Mouse (Mus musculus) thymus, postnatal 25 days (tissue): ENCODE data around the gene Inpp5d.
A peak's percentile ranks its signal among the peaks of the same experiment; 100 is the strongest.

Experiments used
- DNase-seq: peaks from one replicate; pipeline ENCODE4 v3.0.0; 2022

Inpp5d gene

DNA sequence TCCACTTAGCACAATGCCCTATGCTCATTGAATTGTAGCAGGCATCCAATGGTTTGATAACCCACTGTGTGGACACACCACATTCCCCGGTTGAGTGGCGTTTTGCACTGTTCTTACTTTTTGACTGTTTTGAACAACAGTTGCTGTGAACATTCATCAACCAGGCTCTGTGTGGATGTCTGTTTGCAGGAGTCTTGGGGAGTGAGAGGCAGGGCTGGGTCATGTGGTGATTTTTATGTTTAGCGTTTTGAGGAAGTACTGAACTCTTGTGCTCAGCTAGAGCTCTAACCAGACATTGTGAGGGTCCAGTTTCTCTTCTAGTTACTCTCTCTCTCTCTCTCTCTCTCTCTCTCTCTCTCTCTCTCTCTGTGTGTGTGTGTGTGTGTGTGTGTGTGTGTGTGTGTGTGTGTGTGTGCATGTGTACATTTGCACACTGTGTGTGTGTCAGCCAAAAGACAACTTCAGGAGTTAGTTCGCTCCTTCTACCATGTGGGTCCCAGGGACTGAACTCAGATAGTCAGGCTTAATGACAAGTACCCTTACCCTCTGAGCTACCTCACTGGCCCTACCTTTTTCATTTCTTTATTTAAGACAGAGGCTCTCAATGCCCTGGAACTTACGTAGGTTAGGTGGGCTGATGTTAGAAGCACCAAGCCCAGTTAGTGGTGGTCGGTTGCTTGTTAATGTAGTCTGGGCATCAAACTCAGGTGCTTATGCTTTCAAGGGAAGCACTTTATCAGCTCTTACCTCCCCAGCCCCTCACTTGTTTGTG is 5.3 kb downstream of the Inpp5d start:
- DNase-seq, result no peak

DNA sequence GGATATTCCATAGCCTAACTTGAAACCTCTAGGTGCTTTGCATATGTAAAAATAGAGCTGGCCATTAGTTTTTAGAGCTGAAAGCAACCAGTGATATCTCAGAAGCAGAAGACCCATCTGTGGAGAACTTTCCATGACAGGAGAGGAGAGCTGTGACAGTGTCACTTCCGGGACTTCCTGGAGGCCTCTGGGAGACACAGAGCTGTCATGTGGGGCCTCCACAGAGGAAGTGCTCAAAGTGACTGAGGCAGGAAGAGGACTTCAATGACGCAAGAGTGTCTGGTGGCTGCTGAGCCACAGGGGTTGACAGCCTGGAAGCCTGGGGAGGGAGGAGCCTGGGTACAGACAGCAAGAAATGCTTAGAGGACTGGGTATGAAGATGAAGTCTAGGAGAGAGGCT is 6.2 kb downstream of the Inpp5d start:
- DNase-seq, result peak; percentile 77

DNA sequence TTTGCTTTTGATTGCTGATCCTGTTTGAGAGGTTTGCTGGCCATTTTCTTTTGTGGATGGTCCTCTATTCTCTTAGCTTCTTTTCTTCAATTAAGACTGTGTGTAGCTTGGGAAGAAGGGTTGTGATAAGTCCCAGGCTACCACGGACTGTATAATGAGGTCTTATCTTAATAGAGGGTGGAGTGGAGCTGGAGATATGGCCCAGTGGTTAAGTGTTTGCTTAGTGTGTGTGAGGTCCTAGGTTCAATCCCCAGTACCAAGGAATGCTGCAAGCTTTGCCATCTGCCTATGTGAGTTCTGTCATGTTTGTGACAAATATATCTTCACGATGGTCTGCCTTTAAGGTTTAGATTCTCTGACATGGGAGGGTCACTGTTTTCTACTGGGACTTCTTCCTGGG is 8.0 kb downstream of the Inpp5d start:
- no peak for DNase-seq

DNA sequence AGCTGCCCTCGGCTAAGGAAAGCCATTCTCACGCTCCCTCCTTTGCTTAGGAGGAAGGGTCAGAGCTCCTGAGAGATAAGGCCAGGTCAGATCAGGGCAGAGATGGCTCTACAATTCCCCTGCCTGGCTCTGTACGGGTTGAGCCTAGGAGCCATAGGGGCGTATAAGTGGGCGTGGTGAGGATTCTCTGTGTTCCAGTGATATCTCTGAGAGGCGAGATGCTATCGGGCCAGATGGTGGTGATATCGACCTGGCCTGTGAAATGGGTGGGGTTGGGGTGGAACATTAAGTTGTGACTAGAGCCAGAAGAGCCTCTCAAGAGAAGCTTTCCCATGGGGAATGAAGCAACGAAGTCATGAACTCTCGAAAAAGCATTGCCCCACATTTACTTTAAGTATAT is 11.5 kb downstream of the Inpp5d start:
- no peak for DNase-seq

DNA sequence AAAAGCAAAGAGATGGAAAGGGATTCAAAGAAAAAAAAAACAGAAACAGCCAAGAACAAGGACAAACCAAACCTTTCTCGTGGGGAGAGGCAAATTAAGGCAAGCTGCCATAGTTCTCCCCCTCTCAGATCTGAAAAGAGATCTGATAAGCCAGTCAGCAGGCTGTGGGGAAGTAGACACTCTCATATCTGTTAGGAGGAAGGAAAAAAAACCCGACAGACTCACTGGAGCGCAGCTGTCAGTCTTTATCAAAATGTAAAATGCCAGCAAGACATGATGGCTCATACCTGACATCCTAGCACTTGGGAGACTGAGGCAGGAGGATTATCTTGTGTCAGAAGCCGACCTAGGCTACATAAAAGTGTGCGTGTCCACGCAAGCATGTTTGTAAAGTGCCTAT is 12.1 kb downstream of the Inpp5d start:
- no peak for DNase-seq

DNA sequence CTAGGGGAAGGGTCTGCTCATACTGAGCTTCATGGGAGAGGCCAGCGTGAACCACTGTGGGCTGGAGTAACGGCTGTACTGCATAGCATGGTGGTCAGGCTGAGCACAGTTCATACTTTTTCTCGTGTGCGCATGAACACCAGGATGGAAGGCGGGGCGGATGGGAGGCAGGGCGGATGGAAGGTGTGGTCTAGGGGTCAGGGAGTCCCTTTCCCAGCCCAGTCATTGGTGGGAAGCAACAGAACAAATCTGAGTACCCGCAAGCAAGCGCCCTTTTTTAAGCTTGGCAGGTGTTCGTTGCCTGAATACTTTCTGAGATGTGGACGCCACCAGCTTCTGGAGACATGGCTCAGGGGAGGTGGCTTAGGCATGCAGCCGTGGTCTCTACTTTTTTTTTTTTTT is 16.6 kb downstream of the Inpp5d start:
- DNase-seq, result peak; percentile 44

DNA sequence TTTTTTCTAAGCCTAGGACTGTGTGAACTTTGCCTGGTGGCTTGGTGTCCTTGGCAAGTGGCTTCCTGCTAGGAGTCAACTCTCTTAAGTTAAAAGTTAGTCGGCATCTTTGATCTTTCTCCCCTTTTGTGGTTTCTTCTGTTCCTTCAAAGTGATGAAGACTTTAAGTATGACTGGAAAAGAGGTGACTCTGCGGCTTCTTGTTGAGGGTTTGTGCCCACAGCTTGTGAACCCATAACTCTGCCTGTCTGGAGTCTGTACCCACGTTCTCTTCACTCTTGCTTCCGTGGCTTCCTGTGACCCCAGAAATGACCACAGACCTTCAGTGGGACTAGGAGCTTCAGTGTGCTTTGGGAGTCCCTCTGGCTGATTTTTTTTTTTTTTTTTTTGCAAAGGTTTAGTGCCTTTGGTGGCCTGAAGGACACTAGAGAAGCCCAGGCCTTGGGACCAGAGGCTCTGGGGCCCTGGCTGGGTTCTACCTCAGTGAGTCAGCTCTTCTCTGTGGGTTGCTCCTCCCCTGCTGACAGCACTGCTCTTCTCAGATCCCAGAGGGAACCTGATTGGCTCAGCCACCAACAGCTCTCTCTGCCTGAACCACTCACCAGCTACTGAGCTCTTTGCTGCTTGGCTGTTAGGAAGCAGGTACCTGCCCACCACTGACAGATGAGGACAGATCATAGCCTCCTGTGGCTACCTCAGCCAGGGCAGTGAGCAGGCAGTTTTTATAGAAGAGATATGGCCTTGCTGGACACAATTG is 17.2 kb downstream of the Inpp5d start:
- DNase-seq, result peak; percentile 55

DNA sequence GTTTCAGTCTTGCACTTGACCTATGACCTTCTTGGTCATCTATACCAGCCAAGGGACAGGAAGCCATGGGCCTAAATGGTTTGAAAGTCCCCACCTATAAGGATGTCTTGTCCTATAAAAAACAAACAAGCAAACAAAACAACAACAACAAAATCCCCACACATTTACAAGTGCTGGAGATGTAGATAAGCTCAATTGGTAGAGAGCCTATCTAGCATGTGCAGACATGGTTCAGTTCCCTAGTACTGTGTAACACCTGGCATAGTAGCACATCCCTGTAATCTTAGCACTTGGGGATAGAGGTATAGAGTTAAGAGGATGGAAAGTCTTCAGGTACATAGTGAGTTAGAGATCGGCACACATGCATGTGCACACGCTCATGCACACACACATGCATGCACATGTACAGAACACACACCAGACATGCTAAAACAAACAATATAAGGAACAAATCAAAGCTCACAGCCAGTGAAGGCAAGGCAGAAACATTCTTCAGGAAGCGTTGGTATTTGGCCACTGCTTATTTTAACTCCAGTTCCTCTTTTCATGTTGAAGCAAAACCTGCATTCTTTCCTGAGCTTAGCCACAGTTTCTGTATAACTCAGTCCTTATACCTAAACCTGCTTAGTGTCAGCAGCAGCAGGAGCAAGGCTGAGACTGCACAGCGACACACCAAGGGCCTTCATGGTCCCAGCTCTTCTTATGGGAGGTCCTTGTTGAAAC is 17.9 kb downstream of the Inpp5d start:
- DNase-seq, result no peak

DNA sequence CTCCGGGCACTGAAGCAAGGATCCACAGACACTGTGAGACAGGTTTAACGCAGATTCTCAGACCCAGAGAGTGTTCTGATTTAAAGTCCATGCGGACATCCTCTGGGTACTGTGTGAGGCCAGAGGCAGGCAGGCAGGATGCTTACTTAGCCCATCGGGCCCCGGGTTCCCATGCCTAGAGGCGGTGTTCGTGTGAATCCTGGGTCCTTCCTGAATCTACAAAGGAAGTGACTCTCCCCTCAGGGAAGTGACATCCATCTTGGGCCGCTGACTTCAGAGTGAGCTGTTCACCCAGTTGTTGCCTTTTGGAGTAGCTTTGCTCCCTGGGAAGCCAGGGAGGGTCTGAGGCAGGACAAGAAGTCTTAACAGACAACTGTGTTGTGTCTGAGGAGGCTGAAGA is 19.6 kb downstream of the Inpp5d start:
- DNase-seq, result no peak

DNA sequence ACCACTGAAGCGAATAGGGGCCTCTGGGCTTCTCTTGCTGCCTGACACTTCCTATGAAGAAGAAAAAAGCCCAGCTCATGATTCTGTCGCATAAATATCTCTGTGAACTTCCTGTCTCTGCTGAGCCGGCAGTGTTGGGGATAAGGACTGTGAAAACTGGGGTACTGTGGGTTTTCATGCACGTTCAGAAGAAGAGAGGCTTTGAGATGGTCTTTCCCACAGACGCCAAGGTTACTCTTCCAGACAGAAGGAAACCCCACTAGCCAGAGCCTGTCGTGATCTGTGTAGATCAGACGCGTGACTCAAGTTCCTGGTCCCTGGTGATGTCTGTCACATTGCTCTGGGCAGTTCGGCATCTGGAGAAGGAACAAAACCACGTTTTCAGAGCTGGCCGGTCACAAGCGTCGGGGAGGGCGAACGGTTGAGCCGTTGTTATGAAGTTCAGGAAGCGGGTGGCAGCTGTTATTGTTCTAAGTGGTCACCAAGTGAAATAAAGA is 20.1 kb downstream of the Inpp5d start:
- no peak for DNase-seq

DNA sequence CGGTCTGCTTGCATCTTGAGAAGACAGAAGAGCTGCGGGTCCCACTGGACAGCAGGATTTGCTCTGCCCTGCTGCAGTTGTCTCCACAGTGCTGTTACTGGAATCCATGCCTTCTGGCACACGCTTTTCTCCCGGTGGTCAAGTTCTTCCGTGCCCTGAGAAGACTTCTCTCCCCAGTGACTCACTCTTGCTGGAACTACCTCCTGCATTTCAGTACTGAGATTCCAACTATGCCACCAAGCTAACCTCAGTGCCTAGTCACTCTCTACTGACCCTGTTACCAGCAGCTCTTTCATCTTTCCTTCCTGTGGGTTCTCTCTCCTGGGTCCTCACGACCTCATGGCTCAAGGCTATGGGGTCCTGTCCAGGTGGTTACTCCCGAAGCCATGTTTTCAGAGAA is 22.9 kb downstream of the Inpp5d start:
- DNase-seq, result no peak

DNA sequence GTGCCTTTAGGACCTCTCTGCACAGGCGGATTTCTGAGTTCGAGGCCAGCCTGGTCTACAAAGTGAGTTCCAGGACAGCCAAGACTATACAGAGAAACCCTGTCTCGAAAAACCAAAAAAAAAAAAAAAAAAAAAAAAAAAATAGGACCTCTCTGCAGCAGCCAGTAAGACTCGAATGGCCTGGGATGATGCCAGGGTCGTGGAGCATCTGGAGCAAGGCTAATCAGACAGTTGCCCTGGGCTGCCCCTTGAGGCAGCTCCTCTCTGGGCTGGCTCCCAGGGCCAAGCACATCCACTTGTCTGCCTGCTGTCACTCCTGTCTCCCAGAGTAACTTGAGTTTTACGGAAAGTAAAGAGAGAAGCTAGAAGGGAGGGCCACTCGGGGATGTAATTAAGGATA is 24.9 kb downstream of the Inpp5d start:
- no peak for DNase-seq

DNA sequence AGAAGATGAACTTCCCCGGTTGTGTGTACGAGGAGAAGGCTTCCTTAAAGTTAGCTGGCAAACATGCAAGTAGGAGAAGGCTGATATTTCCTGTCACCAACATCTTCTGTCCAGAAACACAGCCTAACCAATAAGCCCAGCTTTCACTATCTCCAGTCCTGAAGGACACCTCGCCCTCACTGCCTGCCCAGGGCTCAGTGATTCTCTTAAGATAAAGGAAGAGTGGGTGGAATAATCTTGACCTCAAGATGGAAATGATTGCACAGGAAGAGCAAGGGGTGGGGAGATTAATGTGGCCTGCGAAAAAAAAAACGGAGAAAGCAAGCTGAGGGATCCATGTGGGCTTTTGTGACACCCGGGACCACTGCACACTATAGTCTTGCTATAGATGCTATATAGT is 25.6 kb downstream of the Inpp5d start:
- DNase-seq, result no peak

DNA sequence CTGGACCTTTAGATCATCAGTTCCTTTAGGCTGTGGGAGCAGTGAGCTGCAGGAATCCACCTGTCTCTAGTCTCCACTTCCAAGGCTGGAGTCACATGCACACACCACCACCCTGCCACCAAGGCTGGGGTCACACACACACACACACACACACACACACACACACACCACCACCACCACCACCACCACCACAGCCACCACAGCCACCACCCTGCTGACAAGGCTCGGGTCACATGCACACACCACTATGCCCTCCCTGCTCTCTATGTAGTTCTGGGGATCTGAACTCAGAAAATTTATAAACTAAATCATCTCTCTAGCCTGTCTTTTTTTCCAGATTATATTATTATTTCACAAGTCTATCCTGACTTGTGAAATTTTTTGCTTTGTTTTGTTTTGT is 27.7 kb downstream of the Inpp5d start:
- DNase-seq, result no peak

DNA sequence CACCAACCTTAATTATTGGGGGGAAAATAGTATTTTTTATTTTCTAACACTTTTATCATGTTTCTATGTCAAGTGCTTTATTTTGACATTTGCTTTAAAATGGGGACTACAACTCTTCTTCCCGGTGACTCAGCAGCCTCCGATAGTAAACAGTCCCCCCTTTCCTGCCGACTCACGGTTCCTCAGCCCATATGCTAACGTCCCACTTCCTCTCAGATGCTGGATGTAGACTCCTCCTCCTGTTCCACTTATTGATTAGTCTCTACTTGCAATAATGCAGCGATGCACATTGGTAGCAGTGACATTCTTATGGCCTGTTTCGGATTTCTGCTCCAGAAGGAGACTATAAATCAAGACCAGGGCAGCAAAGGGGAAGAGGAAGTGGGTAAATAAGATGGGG is 28.5 kb downstream of the Inpp5d start:
- DNase-seq, result no peak

DNA sequence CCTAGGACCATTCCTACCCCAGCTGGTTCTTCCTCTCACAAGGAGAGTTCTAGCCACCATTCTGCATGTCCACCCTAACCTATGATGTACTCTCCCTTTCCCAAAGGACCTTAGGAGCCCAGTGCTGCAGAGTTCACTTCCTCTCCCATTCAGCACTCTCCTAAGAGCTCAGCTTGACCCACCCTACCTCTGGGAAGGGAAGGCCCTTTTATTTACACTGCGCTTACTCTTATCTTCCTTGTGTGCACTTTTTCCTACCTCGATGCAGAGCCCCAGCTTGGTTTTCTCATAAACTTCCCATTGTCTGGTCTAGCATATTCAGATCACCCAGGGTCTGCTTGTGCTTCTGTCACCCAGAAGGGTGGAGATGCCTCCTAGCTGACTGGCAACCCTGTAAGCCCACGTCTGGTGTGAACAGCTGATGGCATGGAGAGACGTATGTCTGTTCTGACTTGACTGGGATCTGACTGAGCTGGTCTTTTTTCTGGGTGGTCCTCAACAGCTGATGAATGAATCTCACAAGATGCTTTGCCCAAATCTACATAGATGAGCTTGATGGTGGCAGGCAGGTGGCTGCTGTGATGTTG is 29.2 kb downstream of the Inpp5d start:
- DNase-seq, result no peak

DNA sequence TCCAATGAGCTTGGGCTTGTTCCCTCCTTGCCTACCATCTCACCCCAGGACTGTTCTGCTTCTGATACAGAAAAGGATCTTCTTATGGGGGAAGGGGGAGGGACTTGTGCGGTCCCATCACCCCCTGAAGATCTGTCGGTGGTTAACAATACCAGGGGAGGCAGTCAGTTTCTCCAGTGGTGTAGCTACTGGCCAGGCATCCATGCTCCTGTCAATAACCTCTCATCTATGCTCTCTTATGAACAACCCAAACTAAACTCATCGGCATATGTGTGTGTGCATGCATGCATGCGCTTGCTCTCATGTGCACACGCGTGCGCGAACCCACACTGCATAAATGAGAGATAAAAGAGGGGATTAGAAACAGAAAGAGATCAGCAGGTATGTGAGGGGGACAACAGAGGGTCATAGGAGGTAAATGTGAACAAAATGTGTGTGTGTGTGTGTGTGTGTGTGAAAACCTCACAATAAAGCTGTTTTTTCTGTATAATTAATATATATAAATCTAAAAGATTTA is 29.9 kb downstream of the Inpp5d start:
- no peak for DNase-seq

DNA sequence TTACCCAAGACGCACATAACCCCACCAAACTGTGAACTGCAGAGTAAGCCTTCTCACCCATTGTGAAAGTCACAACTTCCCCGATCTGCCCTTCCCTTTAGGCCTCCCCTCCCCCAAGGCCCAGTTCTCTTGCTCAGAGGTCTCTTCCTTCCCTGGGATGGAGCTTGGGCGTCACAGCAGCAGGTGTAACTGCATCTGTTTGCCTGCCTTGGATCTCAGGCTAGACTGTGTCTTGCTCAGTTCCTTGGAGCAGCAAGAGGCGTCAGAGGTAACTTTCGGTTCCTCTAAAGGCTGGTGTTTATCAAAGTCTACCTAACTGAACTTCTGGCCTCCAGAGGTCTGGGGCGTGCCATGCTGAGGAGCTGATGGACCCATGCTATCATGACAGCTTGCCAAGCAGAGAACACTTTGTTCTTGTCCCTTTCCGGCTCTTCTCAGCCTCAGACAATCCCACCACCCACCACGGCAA is 30.5 kb downstream of the Inpp5d start:
- peak; percentile 30 for DNase-seq

DNA sequence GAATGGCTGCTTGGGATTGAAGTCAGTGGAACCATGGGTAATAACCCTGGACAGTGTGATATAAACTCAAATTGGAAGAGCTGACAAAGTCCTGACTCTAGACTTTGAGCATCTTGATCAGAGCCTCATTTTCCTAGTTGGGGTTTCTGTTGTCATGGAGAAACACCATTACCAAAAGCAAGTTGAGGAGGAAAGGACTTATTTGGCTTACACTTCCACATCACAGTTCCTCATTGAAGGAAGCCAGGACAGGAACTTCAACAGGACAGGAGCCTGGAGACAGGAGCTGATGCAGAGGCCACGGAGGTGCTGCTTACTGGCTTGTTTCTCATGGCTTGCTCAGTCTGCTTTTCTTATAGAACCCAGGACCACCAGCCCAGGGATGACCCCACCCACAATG is 31.3 kb downstream of the Inpp5d start:
- no peak for DNase-seq

DNA sequence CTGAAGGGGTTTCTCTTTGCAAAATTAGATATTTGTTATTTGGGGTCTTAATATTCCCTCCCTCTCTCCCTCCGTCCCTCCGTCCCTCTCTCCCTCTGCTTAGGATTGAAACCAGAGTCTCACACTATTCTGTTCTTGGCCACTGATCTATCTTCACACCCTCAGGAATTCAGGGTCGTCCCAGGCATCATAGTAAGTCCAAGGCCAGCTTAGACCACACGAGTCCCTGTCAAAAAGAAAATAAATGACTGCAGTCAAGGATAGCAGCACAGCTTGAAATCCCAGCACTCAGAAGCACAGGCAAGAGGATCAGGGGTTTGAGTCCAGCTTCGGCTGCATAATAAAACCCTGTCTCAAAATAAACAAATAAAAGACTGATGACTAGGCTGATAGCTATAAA is 35.0 kb downstream of the Inpp5d start:
- DNase-seq, result no peak

DNA sequence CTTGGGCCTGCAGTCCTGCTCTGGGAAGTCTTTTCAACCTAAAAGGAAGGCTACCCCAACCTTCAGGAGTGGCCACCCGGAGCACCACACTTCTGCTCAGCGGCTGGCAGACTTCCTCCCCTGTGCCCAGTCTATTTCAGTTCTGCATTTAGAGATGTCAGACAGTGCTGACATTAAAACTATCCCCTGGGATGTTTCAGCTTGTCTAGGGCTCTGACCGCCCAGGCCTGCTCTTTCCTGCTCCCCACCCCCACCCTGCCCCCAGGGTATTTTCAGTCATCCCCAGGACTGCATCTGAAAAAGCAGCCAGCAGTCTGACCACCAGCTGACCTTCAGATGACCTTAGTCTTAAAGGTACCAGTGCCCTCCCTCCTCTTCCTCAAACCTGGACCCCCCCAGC is 38.0 kb downstream of the Inpp5d start:
- no peak for DNase-seq

DNA sequence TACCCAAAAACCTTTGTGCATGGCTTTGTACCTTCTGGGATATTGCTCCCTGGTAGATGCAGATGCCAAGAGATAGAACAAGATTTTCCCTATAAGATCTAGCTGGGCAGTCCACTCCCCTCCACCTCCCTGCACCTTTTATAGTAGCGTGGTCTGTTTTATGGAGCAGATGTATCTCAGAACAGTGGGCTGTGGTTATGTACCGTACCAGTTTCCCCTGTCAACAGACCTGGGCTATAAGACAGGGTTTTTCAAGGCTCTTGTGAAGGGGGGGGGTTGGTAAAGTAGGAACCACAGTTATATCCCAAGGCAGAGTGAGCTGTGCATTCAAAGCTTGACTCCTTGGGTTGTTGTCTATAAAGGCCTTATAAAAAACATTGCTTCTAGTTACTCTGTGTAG is 38.4 kb downstream of the Inpp5d start:
- DNase-seq, result no peak
